Mouse (Mus musculus) CD4-positive helper T cell, adult 2 months (primary cell): Measurements from ENCODE around the gene Wdsub1.
"Not testable (repeated sequence)": the region's sequence is repeated elsewhere in the genome, so short reads cannot be mapped to it uniquely, and the experiment has no call there.

Experiments used
- DNase-seq: peaks from one replicate; pipeline ENCODE4 v3.0.0-alpha.2; 2012; ENCODE audit warnings: low read depth, missing footprints, low spot score

Wdsub1 gene

GRCm38 (mm10) chr2:59881831-59882741 lies at the start of gene Wdsub1:
TSS of gene Wdsub1 (minus strand) at chr2:59882591.
- DNase-seq = peak; percentile 94

GRCm38 (mm10) chr2:59913610-59914009 lies 31.2 kb upstream of the Wdsub1 start:
- no peak for DNase-seq

- no peak for DNase-seq
Measured at GRCm38 (mm10) chr2:59908048-59908447, 25.7 kb upstream of the Wdsub1 start.

GRCm38 (mm10) chr2:59904007-59904406 lies 21.6 kb upstream of the Wdsub1 start:
- no peak for DNase-seq

- DNase-seq = no peak
Measured at GRCm38 (mm10) chr2:59898666-59899065, 16.3 kb upstream of the Wdsub1 start.

GRCm38 (mm10) chr2:59898105-59898504 lies 15.7 kb upstream of the Wdsub1 start:
- no peak for DNase-seq

GRCm38 (mm10) chr2:59896837-59897236 lies 14.4 kb upstream of the Wdsub1 start:
- no peak for DNase-seq

GRCm38 (mm10) chr2:59896400-59896799 lies 14.0 kb upstream of the Wdsub1 start:
- no peak for DNase-seq

- no peak for DNase-seq
Measured at GRCm38 (mm10) chr2:59889699-59890098, 7.3 kb upstream of the Wdsub1 start.

GRCm38 (mm10) chr2:59882742-59883281 lies 421 bp upstream of the Wdsub1 start:
- DNase-seq = no peak

- DNase-seq = peak; percentile 16
Measured at GRCm38 (mm10) chr2:59881404-59881803, 987 bp downstream of the Wdsub1 start.

- no peak for DNase-seq
Measured at GRCm38 (mm10) chr2:59878221-59878620, 4.2 kb downstream of the Wdsub1 start.

GRCm38 (mm10) chr2:59877335-59877734 lies 5.1 kb downstream of the Wdsub1 start:
- DNase-seq = no peak

- no peak for DNase-seq
Measured at GRCm38 (mm10) chr2:59876482-59876881, 5.9 kb downstream of the Wdsub1 start.

GRCm38 (mm10) chr2:59870526-59870925 lies 11.9 kb downstream of the Wdsub1 start:
- no peak for DNase-seq

- no peak for DNase-seq
Measured at GRCm38 (mm10) chr2:59862618-59863017, 19.8 kb downstream of the Wdsub1 start.

GRCm38 (mm10) chr2:59854363-59854762 lies 28.0 kb downstream of the Wdsub1 start:
- DNase-seq = no peak

GRCm38 (mm10) chr2:59853543-59853942 lies 28.8 kb downstream of the Wdsub1 start:
- no peak for DNase-seq

- no peak for DNase-seq
Measured at GRCm38 (mm10) chr2:59852916-59853315, 29.5 kb downstream of the Wdsub1 start.

GRCm38 (mm10) chr2:59851885-59852284 lies 30.5 kb downstream of the Wdsub1 start:
- DNase-seq = not testable (repeated sequence)

- no peak for DNase-seq
Measured at GRCm38 (mm10) chr2:59843848-59844247, 38.5 kb downstream of the Wdsub1 start.

- DNase-seq = no peak
Measured at GRCm38 (mm10) chr2:59843156-59843555, 39.2 kb downstream of the Wdsub1 start.

GRCm38 (mm10) chr2:59842556-59843008 lies 39.8 kb downstream of the Wdsub1 start:
- DNase-seq = no peak
